Mouse (Mus musculus) neutrophil, adult 83 days (primary cell): ENCODE data around the gene Eif2s3x. TPM values are rescaled to one million over a fixed set of nuclear protein-coding genes. Genes with fewer than 3 reads are reported as not detected.

ENCODE experiments used
- total RNA-seq, 2 experiments: library from RNA; stranded (reverse); gene quantifications; one replicate each; pipeline ENCODE4 v1.2.4; 2023

The Eif2s3x gene
- total RNA-seq = 10 to 100 TPM; 68.7 to 72.7 TPM

GRCm38 (mm10) chrX:94212597-94213321 lies at the start of gene Eif2s3x:
TSS of gene Eif2s3x (minus strand) at chrX:94212862.

GRCm38 (mm10) chrX:94234532-94235189 lies 22.0 kb upstream of the Eif2s3x start, which contains the start of gene Klhl15:
TSS of gene Klhl15 (plus strand) at chrX:94234599.

Other genes with a start within 250 kb of the Eif2s3x start
- gene AU015836, start 244.2 kb downstream of the Eif2s3x start, total RNA-seq = not detected
- gene Zfx, start 89.2 kb downstream of the Eif2s3x start, total RNA-seq = 10 to 100 TPM; 24.4 to 30.1 TPM
- 1 to 10 TPM; 7.2 to 8.5 TPM for gene Klhl15, start 21.7 kb upstream of the Eif2s3x start, total RNA-seq
- not detected for gene Fam90a1b, start 153.9 kb upstream of the Eif2s3x start, total RNA-seq
- gene Apoo, start 154.3 kb upstream of the Eif2s3x start, total RNA-seq = 1 to 10 TPM; 6.9 to 7.5 TPM